ENCODE assay signal across 8 mouse cellular contexts in genomic region chr12:76324679-76325431, GRCm38 (mm10). TPM values are rescaled to one million over a fixed set of nuclear protein-coding genes. Genes with fewer than 3 reads are reported as not detected.
A peak's percentile ranks its signal among the peaks of the same experiment; 100 is the strongest.
DNase-seq lines count a peak whose midpoint lies in the region; ATAC-seq and TF ChIP-seq lines count a peak whose summit lies in the region.

TSS of gene Akap5 (plus strand) at chr12:76324891.

- no peaks in the 10 kb centered on the region for H3K27me3 ChIP-seq in embryonic facial prominence, embryonic 11.5 days (ENCODE audit: control insufficient read depth, insufficient read depth, low read length)
- no peaks in the 10 kb centered on the region for H3K27me3 ChIP-seq in heart, embryonic 12.5 days (replicated peaks)
- H3K27me3 ChIP-seq in lung, embryonic 14.5 days (ENCODE audit: insufficient read depth, low read length) = no peaks in the 10 kb centered on the region

- no peak for TF ChIP-seq CTCF in lung, embryonic 14.5 days (IDR thresholded peaks at IDR 0.05; ENCODE audit: low read depth)

- H3K27ac ChIP-seq in embryonic facial prominence, embryonic 11.5 days (replicated peaks; ENCODE audit: low read depth, low read length) = no peak within 1 kb of the TSS
- H3K27ac ChIP-seq in heart, embryonic 12.5 days (ENCODE audit: poor library complexity, severe bottlenecking) = peak within 1 kb of the TSS; percentile 4; the same call in 1 of the 2 replicates
- 0 out of 2 replicates have a peak within 1 kb of the TSS, but pooled peaks have one; percentile 4 for H3K27ac ChIP-seq in lung, embryonic 14.5 days (ENCODE audit: low read depth)

- 2% methylated on average over 47 of the region's 53 CpGs for WGBS in embryonic facial prominence, embryonic 11.5 days
- under 1% methylated on average over 53 of the region's 53 CpGs for WGBS in heart, embryonic 12.5 days
- WGBS in lung, embryonic 14.5 days = 1% methylated on average over 53 of the region's 53 CpGs

- peak; percentile 28 to 30 for DNase-seq in B cell, adult 2 months
- peak; percentile 42 to 61 for DNase-seq in adrenal gland, adult 18-20 months (ENCODE audit: low spot score in 2 of 2)
- DNase-seq in embryonic facial prominence, embryonic 11.5 days (ENCODE audit: low spot score) = peak; percentile 85
- peak; percentile 53 to 69 for DNase-seq in layer of hippocampus, adult 18-20 months (ENCODE audit: low spot score in 2 of 2)
- DNase-seq in lung, embryonic 14.5 days = peak; percentile 73
- DNase-seq in ovary, postnatal 10 days (ENCODE audit: low spot score) = peak; percentile 22
- DNase-seq in thymus, postnatal 14 days = peak; percentile 73

- peak within 1 kb of the TSS; percentile 52 for H3K9ac ChIP-seq in embryonic facial prominence, embryonic 11.5 days (replicated peaks; ENCODE audit: low read length)
- H3K9ac ChIP-seq in heart, embryonic 12.5 days = peak within 1 kb of the TSS; percentile 84
- peak within 1 kb of the TSS; percentile 64 for H3K9ac ChIP-seq in lung, embryonic 14.5 days

- no peaks in the 10 kb centered on the region for H3K9me3 ChIP-seq in embryonic facial prominence, embryonic 11.5 days (replicated peaks; ENCODE audit: control insufficient read depth, low read length)
- no peaks in the 10 kb centered on the region for H3K9me3 ChIP-seq in heart, embryonic 12.5 days (replicated peaks)
- no peaks in the 10 kb centered on the region for H3K9me3 ChIP-seq in lung, embryonic 14.5 days (ENCODE audit: low read depth, low read length)

- no peaks in the 10 kb centered on the region for H3K36me3 ChIP-seq in embryonic facial prominence, embryonic 11.5 days (replicated peaks; ENCODE audit: control insufficient read depth, insufficient read depth, low read depth, low read length)
- peaks cover 22% of the 10 kb centered on the region for H3K36me3 ChIP-seq in heart, embryonic 12.5 days
- H3K36me3 ChIP-seq in lung, embryonic 14.5 days (ENCODE audit: insufficient read depth) = peaks cover 30% of the 10 kb centered on the region

- peak within 1 kb of the TSS; percentile 69 for H3K4me2 ChIP-seq in embryonic facial prominence, embryonic 11.5 days (ENCODE audit: low read depth, low read length)
- H3K4me2 ChIP-seq in heart, embryonic 12.5 days = peak within 1 kb of the TSS; percentile 90
- peak within 1 kb of the TSS; percentile 92 for H3K4me2 ChIP-seq in lung, embryonic 14.5 days

- ATAC-seq in embryonic facial prominence, embryonic 11.5 days (replicated peaks; ENCODE audit: insufficient number of reproducible peaks, low FRiP score, low TSS enrichment, low read depth) = peak; percentile 95
- peak; percentile 94 for ATAC-seq in heart, embryonic 12.5 days (ENCODE audit: insufficient number of reproducible peaks, low FRiP score)
- peak; percentile 95 for ATAC-seq in lung, embryonic 14.5 days (ENCODE audit: insufficient read depth)

- H3K4me1 ChIP-seq in embryonic facial prominence, embryonic 11.5 days (ENCODE audit: control insufficient read depth, insufficient read depth, low read length) = no peaks in the 10 kb centered on the region
- peaks cover 29% of the 10 kb centered on the region for H3K4me1 ChIP-seq in heart, embryonic 12.5 days (replicated peaks)
- no peaks in the 10 kb centered on the region for H3K4me1 ChIP-seq in lung, embryonic 14.5 days (ENCODE audit: insufficient read depth)

- peak within 1 kb of the TSS; percentile 46 for H3K4me3 ChIP-seq in embryonic facial prominence, embryonic 11.5 days (ENCODE audit: low read depth, low read length)
- peak within 1 kb of the TSS; percentile 69 for H3K4me3 ChIP-seq in heart, embryonic 12.5 days
- H3K4me3 ChIP-seq in lung, embryonic 14.5 days (ENCODE audit: low read depth, low read length) = peak within 1 kb of the TSS; percentile 62

RNA-seq across cellular contexts. Expression of gene Akap5, which starts in this region (rescaled TPM):
- under 1 TPM; 0.33 to 0.54 TPM for total RNA-seq in adrenal gland, adult 18-20 months (2021)
- 1.9 and 2.0 TPM in 2 replicates for polyA plus RNA-seq in embryonic facial prominence, embryonic 11.5 days (2014; fragmentation: Nextera tagmentation; extraction: Ambion mirVana)
- 8.5 and 9.1 TPM in 2 replicates for polyA plus RNA-seq in heart, embryonic 12.5 days (2016; fragmentation: Nextera tagmentation; extraction: Ambion mirVana)
- total RNA-seq in layer of hippocampus, adult 18-20 months (2021) = 10 to 100 TPM; 57.9 to 61.0 TPM
- polyA plus RNA-seq in lung, embryonic 14.5 days (2014; fragmentation: Nextera tagmentation; extraction: Ambion mirVana) = 24.2 and 25.7 TPM in 2 replicates

Comparison
In these comparisons a context has a peak if more than half of its experiments do, and no peak if none do; other contexts are left out.
1. RNA of gene Akap5 (total RNA-seq): 57.9 to 61.0 TPM in layer of hippocampus, adult 18-20 months; 0.33 to 0.54 TPM in adrenal gland, adult 18-20 months; every median in the first group is over 10 times any median in the second.
2. Peak in DNase-seq in adrenal gland, adult 18-20 months; RNA of the gene not detected or under 1 TPM.
3. DNase-seq: peak in every context shown above with its lines; median percentile 85 in embryonic facial prominence, embryonic 11.5 days; 73 in lung, embryonic 14.5 days; 73 in thymus, postnatal 14 days; 61 in layer of hippocampus, adult 18-20 months; 52 in adrenal gland, adult 18-20 months; 29 in B cell, adult 2 months; 22 in ovary, postnatal 10 days.
4. Peak in every context shown above with its lines, with median percentiles within 50 percentile points of each other: ATAC-seq, H3K4me2 ChIP-seq, H3K4me3 ChIP-seq and H3K9ac ChIP-seq.